Mouse (Mus musculus) liver, adult 2 months (tissue): Measurements from ENCODE around the gene Cfi.

ENCODE experiments used
- CTCF ChIP-seq: fragments of 200-500 bp; IDR thresholded peaks from 2 replicates; pipeline ENCODE4 v1.5.1; 2011; ENCODE audit warnings: low read depth, low read length, control low read depth
- POLR2A ChIP-seq: fragments of 200-500 bp; IDR thresholded peaks from 2 replicates; pipeline ENCODE4 v1.6.1; 2011; ENCODE audit warnings: low read length, control low read depth; ENCODE audit not compliant: insufficient read depth; ENCODE audit errors: extremely low read depth

DNA sequence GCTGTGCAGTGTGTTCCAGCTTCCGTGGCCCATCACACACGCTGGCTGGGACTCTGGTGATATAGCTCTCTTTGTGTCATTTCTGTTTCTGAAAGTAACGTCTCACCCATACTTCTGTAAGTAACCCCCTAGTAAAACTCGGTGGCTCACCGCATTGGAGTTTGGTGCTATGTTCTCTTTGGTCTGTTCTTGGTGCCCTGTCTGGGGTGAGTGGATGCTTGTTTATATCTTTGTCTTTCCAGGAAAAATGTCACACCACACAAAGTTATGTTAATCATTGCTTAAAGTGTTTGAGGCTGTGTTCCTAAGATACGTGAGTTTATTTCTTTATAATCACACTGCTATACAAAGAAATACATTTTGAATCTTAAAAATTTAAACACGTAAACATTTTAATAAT lies 11.2 kb downstream of the Cfi start:
- TF ChIP-seq CTCF (no peak), POLR2A (no peak)
